Mouse (Mus musculus): ENCODE measurements around the gene Sec61a2. TPM values are rescaled to one million over a fixed set of nuclear protein-coding genes. Genes with fewer than 3 reads are reported as not detected.

Sec61a2 gene
- total and polyA plus RNA-seq, 2 experiments from 2014 or later, result 101 to 106 TPM

DNA sequence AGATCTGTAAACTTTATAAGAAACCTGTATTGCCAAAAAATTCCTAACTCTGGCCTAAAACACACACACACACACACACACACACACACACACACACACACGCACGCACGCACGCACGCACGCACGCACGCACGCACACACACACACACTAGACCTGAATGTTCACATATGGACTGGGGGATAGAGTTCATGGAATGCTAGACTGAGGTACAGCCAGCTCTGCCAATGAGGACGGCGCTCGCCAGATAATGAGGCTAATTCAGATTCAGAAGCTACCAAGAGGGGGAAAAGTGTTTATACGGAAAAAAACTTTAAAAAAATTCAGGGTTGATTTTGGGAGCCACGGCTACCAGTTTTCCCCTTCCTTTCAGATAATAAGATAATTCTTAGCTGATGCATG, 44.7 kb upstream of the Sec61a2 start:
- Histone ChIP-seq H3K9me3 (ENCODE audit: low read length) (no peaks in the 10 kb centered on the region), H3K9ac (replicated peaks; ENCODE audit: low read length, poor library complexity, severe bottlenecking) (no peak overlapping the region), H3K4me3 (ENCODE audit: low read depth, low read length) (no peak overlapping the region), H3K27me3 (ENCODE audit: insufficient read depth, low read length) (no peaks in the 10 kb centered on the region), H3K4me1 (ENCODE audit: insufficient read depth, low read length) (no peaks in the 10 kb centered on the region), H3K4me2 (ENCODE audit: low read depth, low read length, poor library complexity, severe bottlenecking) (no peak overlapping the region), H3K27ac (ENCODE audit: low read depth, low read length) (no peak overlapping the region), H3K36me3 (ENCODE audit: insufficient read depth, low read length) (no peaks in the 10 kb centered on the region)
- TF ChIP-seq CTCF (IDR thresholded peaks at IDR 0.05), result no peak
- ATAC-seq (ENCODE audit: low FRiP score) (no peak), DNase-seq (ENCODE audit: low spot score) (no peak)
- WGBS, result 89% methylated on average over 14 of the region's 14 CpGs

DNA sequence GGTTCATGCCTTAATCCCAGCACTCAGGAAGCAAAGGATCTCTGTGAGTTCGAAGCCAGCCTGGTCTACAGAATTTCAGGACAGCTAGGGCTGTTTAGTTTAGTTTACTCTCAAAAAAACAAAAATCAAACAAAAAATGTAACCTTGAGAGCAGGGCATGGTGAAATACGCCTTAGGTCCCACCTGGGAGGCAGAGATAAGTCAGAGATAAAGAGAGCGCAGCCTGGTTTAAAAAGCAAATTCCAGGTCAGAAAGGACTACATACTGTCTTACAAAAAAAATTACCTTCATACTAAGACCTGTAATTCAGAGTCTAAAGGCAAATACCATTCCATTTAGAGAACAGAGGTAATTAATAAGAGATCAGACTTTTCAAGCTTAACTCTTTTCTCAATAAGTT, 44.1 kb upstream of the Sec61a2 start:
- no peak for TF ChIP-seq CTCF (IDR thresholded peaks at IDR 0.05)
- Histone ChIP-seq H3K9me3 (ENCODE audit: low read length) (no peaks in the 10 kb centered on the region), H3K4me1 (ENCODE audit: insufficient read depth, low read length) (no peaks in the 10 kb centered on the region), H3K36me3 (ENCODE audit: insufficient read depth, low read length) (no peaks in the 10 kb centered on the region), H3K27me3 (ENCODE audit: insufficient read depth, low read length) (no peaks in the 10 kb centered on the region), H3K4me3 (ENCODE audit: low read depth, low read length) (no peak overlapping the region), H3K9ac (replicated peaks; ENCODE audit: low read length, poor library complexity, severe bottlenecking) (no peak overlapping the region), H3K4me2 (ENCODE audit: low read depth, low read length, poor library complexity, severe bottlenecking) (no peak overlapping the region), H3K27ac (ENCODE audit: low read depth, low read length) (no peak overlapping the region)
- DNase-seq (ENCODE audit: low spot score) (no peak), ATAC-seq (ENCODE audit: low FRiP score) (no peak)
- 93% methylated on average over 3 of the region's 3 CpGs for WGBS

GRCm38 (mm10) chr2:5936550-5936949, 41.3 kb upstream of the Sec61a2 start:
- no peak for ATAC-seq (ENCODE audit: low FRiP score)
- H3K27me3 ChIP-seq (ENCODE audit: insufficient read depth, low read length), result no peaks in the 10 kb centered on the region
- no peak overlapping the region for H3K9ac ChIP-seq (replicated peaks; ENCODE audit: low read length, poor library complexity, severe bottlenecking)
- H3K9me3 ChIP-seq (ENCODE audit: low read length), result no peaks in the 10 kb centered on the region
- H3K4me3 ChIP-seq (ENCODE audit: low read depth, low read length), result no peak overlapping the region
- H3K4me2 ChIP-seq (ENCODE audit: low read depth, low read length, poor library complexity, severe bottlenecking), result no peak overlapping the region
- H3K4me1 ChIP-seq (ENCODE audit: insufficient read depth, low read length), result no peaks in the 10 kb centered on the region
- H3K27ac ChIP-seq (ENCODE audit: low read depth, low read length), result no peak overlapping the region
- no peak for TF ChIP-seq CTCF (IDR thresholded peaks at IDR 0.05)
- WGBS, result 93% methylated on average over 4 of the region's 4 CpGs
- H3K36me3 ChIP-seq (ENCODE audit: insufficient read depth, low read length), result no peaks in the 10 kb centered on the region
- no peak for DNase-seq (ENCODE audit: low spot score)

DNA sequence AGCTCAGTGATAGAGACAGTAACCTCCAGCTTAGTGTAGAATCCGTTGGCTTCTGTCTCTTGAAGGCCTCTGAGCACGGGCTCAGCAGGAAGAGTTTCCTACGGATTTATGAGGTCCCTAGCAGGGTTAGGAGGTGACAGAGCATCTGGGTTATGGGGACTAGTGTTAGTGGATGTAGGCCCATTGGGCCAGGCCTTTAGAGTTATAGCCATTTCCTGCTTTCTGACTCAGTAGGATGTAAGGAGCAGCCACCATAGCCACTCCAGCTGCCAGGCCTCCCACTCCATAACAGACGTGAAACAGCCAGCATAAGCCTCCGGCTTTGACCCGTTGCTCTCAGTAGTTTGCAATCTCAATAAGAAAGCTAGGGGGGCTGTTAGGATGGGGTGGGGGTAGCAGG, 40.8 kb upstream of the Sec61a2 start:
- ATAC-seq (ENCODE audit: low FRiP score), result no peak
- no peaks in the 10 kb centered on the region for H3K4me1 ChIP-seq (ENCODE audit: insufficient read depth, low read length)
- 79% methylated on average over 6 of the region's 6 CpGs for WGBS

GRCm38 (mm10) chr2:5934936-5935335, 39.7 kb upstream of the Sec61a2 start:
- no peak for DNase-seq (ENCODE audit: low spot score)
- ATAC-seq (ENCODE audit: low FRiP score), result no peak
- no peak overlapping the region for H3K9ac ChIP-seq (replicated peaks; ENCODE audit: low read length, poor library complexity, severe bottlenecking)
- no peaks in the 10 kb centered on the region for H3K4me1 ChIP-seq (ENCODE audit: insufficient read depth, low read length)
- no peak overlapping the region for H3K4me3 ChIP-seq (ENCODE audit: low read depth, low read length)
- no peak overlapping the region for H3K27ac ChIP-seq (ENCODE audit: low read depth, low read length)
- H3K36me3 ChIP-seq (ENCODE audit: insufficient read depth, low read length), result no peaks in the 10 kb centered on the region; the same call in 1 of the 2 replicates
- no peak overlapping the region for H3K4me2 ChIP-seq (ENCODE audit: low read depth, low read length, poor library complexity, severe bottlenecking)
- TF ChIP-seq CTCF (IDR thresholded peaks at IDR 0.05), result no peak
- H3K9me3 ChIP-seq (ENCODE audit: low read length), result no peaks in the 10 kb centered on the region
- WGBS, result 94% methylated on average over 3 of the region's 3 CpGs
- no peaks in the 10 kb centered on the region for H3K27me3 ChIP-seq (ENCODE audit: insufficient read depth, low read length)

More for the DNA sequence above, 40.8 kb upstream of the Sec61a2 start:
- Histone ChIP-seq H3K27ac (ENCODE audit: low read depth, low read length) (no peak overlapping the region), H3K4me2 (ENCODE audit: low read depth, low read length, poor library complexity, severe bottlenecking) (no peak overlapping the region), H3K4me3 (ENCODE audit: low read depth, low read length) (no peak overlapping the region), H3K36me3 (ENCODE audit: insufficient read depth, low read length) (no peaks in the 10 kb centered on the region), H3K9me3 (ENCODE audit: low read length) (no peaks in the 10 kb centered on the region), H3K27me3 (ENCODE audit: insufficient read depth, low read length) (no peaks in the 10 kb centered on the region), H3K9ac (replicated peaks; ENCODE audit: low read length, poor library complexity, severe bottlenecking) (no peak overlapping the region)
- TF ChIP-seq CTCF (IDR thresholded peaks at IDR 0.05), result no peak
- no peak for DNase-seq (ENCODE audit: low spot score)

- no peak for TF ChIP-seq CTCF (IDR thresholded peaks at IDR 0.05)
- Histone ChIP-seq H3K9me3 (ENCODE audit: low read length) (no peaks in the 10 kb centered on the region), H3K4me2 (ENCODE audit: low read depth, low read length, poor library complexity, severe bottlenecking) (no peak overlapping the region), H3K27me3 (ENCODE audit: insufficient read depth, low read length) (no peaks in the 10 kb centered on the region), H3K4me1 (ENCODE audit: insufficient read depth, low read length) (no peaks in the 10 kb centered on the region), H3K9ac (replicated peaks; ENCODE audit: low read length, poor library complexity, severe bottlenecking) (no peak overlapping the region), H3K4me3 (ENCODE audit: low read depth, low read length) (no peak overlapping the region), H3K36me3 (ENCODE audit: insufficient read depth, low read length) (peaks cover 20% of the 10 kb centered on the region), H3K27ac (ENCODE audit: low read depth, low read length) (no peak overlapping the region)
- DNase-seq (ENCODE audit: low spot score) (no peak), ATAC-seq (ENCODE audit: low FRiP score) (no peak)
- WGBS, result 94% methylated on average over 5 of the region's 5 CpGs
Observed at GRCm38 (mm10) chr2:5931938-5932337, 36.7 kb upstream of the Sec61a2 start.
